Mouse (Mus musculus) adrenal gland (tissue): Measurements from ENCODE around the gene Clec16a.

Experiments
- intact Hi-C: fragments of 180-260 bp; cut with DNase I; formaldehyde crosslinking; loops from one replicate; pipeline ENCODE4 v1.15.1; 2025

Clec16a gene

GRCm38 (mm10) chr16:10754521-10755296, 209.6 kb downstream of the Clec16a start:
- intact Hi-C loops, result no loop called here

- intact Hi-C loops, result no loop called here
These were observed 211.0 kb downstream of the Clec16a start for GRCm38 (mm10) chr16:10756168-10756567.

GRCm38 (mm10) chr16:10761182-10761581, 216.0 kb downstream of the Clec16a start:
- intact Hi-C loops, result no loop called here

GRCm38 (mm10) chr16:10762569-10763180, 217.5 kb downstream of the Clec16a start:
- intact Hi-C loops, result no loop called here

GRCm38 (mm10) chr16:10763540-10764264, 218.6 kb downstream of the Clec16a start:
- intact Hi-C loops, result no loop called here

GRCm38 (mm10) chr16:10764323-10764722, 219.2 kb downstream of the Clec16a start:
- intact Hi-C loops, result no loop called here

- intact Hi-C loops, result no loop called here
These were observed 222.0 kb downstream of the Clec16a start for GRCm38 (mm10) chr16:10767158-10767557.

- intact Hi-C loops, result no loop called here
These were observed 223.7 kb downstream of the Clec16a start for GRCm38 (mm10) chr16:10768821-10769220.

- intact Hi-C loops, result no loop called here
These were observed 224.5 kb downstream of the Clec16a start for GRCm38 (mm10) chr16:10769661-10770060.

GRCm38 (mm10) chr16:10770531-10771325, 225.6 kb downstream of the Clec16a start:
- intact Hi-C loops, result no loop called here

GRCm38 (mm10) chr16:10771769-10772510, 226.8 kb downstream of the Clec16a start:
- intact Hi-C loops, result no loop called here

- intact Hi-C loops, result no loop called here
These were observed 228.4 kb downstream of the Clec16a start for GRCm38 (mm10) chr16:10773543-10773942.

- intact Hi-C loops, result no loop called here
These were observed 229.6 kb downstream of the Clec16a start for GRCm38 (mm10) chr16:10774726-10775125.

GRCm38 (mm10) chr16:10776322-10776721, 231.2 kb downstream of the Clec16a start:
- intact Hi-C loops, result no loop called here

- intact Hi-C loops, result no loop called here
These were observed 232.5 kb downstream of the Clec16a start for GRCm38 (mm10) chr16:10777579-10778160.

- intact Hi-C loops, result loop anchor here (5.0 to 10.0 kb wide), 3 partner anchors 64 to 208 kb away; no protein-coding TSS in a partner anchor
These were observed 235.5 kb downstream of the Clec16a start for GRCm38 (mm10) chr16:10780631-10781120.

- intact Hi-C loops, result loop anchor here (5.0 to 10.0 kb wide), 3 partner anchors 63 to 210 kb away; no protein-coding TSS in a partner anchor
These were observed 236.8 kb downstream of the Clec16a start for GRCm38 (mm10) chr16:10781862-10782371.

GRCm38 (mm10) chr16:10782377-10783151, 237.4 kb downstream of the Clec16a start:
- intact Hi-C loops, result loop anchor here (5.0 to 10.0 kb wide), 3 partner anchors 62 to 210 kb away; no protein-coding TSS in a partner anchor

- intact Hi-C loops, result loop anchor here (5.0 to 10.0 kb wide), 3 partner anchors 62 to 211 kb away; no protein-coding TSS in a partner anchor
These were observed 238.0 kb downstream of the Clec16a start for GRCm38 (mm10) chr16:10783152-10783434.
